Mouse (Mus musculus): ENCODE results near the gene Icos. TPM values are rescaled to one million over a fixed set of nuclear protein-coding genes. Genes with fewer than 3 reads are reported as not detected.

The Icos gene
- polyA plus RNA-seq, 1 experiment, result not detected

GRCm38 (mm10) chr1:60956196-60956595 is 21.5 kb upstream of the Icos start:
- H3K9me3 ChIP-seq (replicated peaks; ENCODE audit: control insufficient read depth, insufficient read depth, low read length, poor library complexity, severe bottlenecking), result no peaks in the 10 kb centered on the region

GRCm38 (mm10) chr1:60958287-60958686 is 19.4 kb upstream of the Icos start:
- Histone ChIP-seq H3K9me3 (replicated peaks; ENCODE audit: control insufficient read depth, insufficient read depth, low read length, poor library complexity, severe bottlenecking) (no peaks in the 10 kb centered on the region), H3K4me1 (ENCODE audit: control insufficient read depth, insufficient read depth, low read length) (no peaks in the 10 kb centered on the region)

More at GRCm38 (mm10) chr1:60956196-60956595, 21.5 kb upstream of the Icos start:
- H3K4me1 ChIP-seq (ENCODE audit: control insufficient read depth, insufficient read depth, low read length), result no peaks in the 10 kb centered on the region
- no peaks in the 10 kb centered on the region for H3K36me3 ChIP-seq (ENCODE audit: control insufficient read depth, insufficient read depth, low read length, poor library complexity, severe bottlenecking)
- no peak overlapping the region for H3K27ac ChIP-seq (ENCODE audit: insufficient read depth, low read length)
- no peak overlapping the region for H3K4me3 ChIP-seq (ENCODE audit: low read depth, low read length)
- no peak for TF ChIP-seq POLR2A (IDR thresholded peaks at IDR 0.05; ENCODE audit: insufficient read depth, low read length)
- TF ChIP-seq CTCF (IDR thresholded peaks at IDR 0.05; ENCODE audit: low read depth, low read length), result no peak
- no peak for TF ChIP-seq EP300 (IDR thresholded peaks at IDR 0.05; ENCODE audit: insufficient read depth, low read depth, low read length)
- no peaks in the 10 kb centered on the region for H3K27me3 ChIP-seq (ENCODE audit: control insufficient read depth, insufficient read depth, low read length, poor library complexity, severe bottlenecking)
- no peak overlapping the region for H3K9ac ChIP-seq (ENCODE audit: low read depth, poor library complexity, severe bottlenecking)

GRCm38 (mm10) chr1:60959246-60959645 is 18.5 kb upstream of the Icos start:
- TF ChIP-seq EP300 (IDR thresholded peaks at IDR 0.05; ENCODE audit: insufficient read depth, low read depth, low read length), result no peak
- TF ChIP-seq CTCF (IDR thresholded peaks at IDR 0.05; ENCODE audit: low read depth, low read length), result no peak
- no peak overlapping the region for H3K9ac ChIP-seq (ENCODE audit: low read depth, poor library complexity, severe bottlenecking)
- H3K4me1 ChIP-seq (ENCODE audit: control insufficient read depth, insufficient read depth, low read length), result no peaks in the 10 kb centered on the region
- H3K9me3 ChIP-seq (replicated peaks; ENCODE audit: control insufficient read depth, insufficient read depth, low read length, poor library complexity, severe bottlenecking), result no peaks in the 10 kb centered on the region
- no peaks in the 10 kb centered on the region for H3K27me3 ChIP-seq (ENCODE audit: control insufficient read depth, insufficient read depth, low read length, poor library complexity, severe bottlenecking)
- no peak overlapping the region for H3K4me3 ChIP-seq (ENCODE audit: low read depth, low read length)
- no peaks in the 10 kb centered on the region for H3K36me3 ChIP-seq (ENCODE audit: control insufficient read depth, insufficient read depth, low read length, poor library complexity, severe bottlenecking)
- H3K27ac ChIP-seq (ENCODE audit: insufficient read depth, low read length), result no peak overlapping the region

More at GRCm38 (mm10) chr1:60958287-60958686, 19.4 kb upstream of the Icos start:
- no peak for TF ChIP-seq EP300 (IDR thresholded peaks at IDR 0.05; ENCODE audit: insufficient read depth, low read depth, low read length)
- TF ChIP-seq POLR2A (IDR thresholded peaks at IDR 0.05; ENCODE audit: insufficient read depth, low read length), result no peak
- peak; percentile 19 for TF ChIP-seq CTCF (IDR thresholded peaks at IDR 0.05; ENCODE audit: low read depth, low read length)
- H3K27ac ChIP-seq (ENCODE audit: insufficient read depth, low read length), result no peak overlapping the region
- H3K4me3 ChIP-seq (ENCODE audit: low read depth, low read length), result no peak overlapping the region
- H3K9ac ChIP-seq (ENCODE audit: low read depth, poor library complexity, severe bottlenecking), result no peak overlapping the region
- H3K36me3 ChIP-seq (ENCODE audit: control insufficient read depth, insufficient read depth, low read length, poor library complexity, severe bottlenecking), result no peaks in the 10 kb centered on the region
- H3K27me3 ChIP-seq (ENCODE audit: control insufficient read depth, insufficient read depth, low read length, poor library complexity, severe bottlenecking), result no peaks in the 10 kb centered on the region

DNA sequence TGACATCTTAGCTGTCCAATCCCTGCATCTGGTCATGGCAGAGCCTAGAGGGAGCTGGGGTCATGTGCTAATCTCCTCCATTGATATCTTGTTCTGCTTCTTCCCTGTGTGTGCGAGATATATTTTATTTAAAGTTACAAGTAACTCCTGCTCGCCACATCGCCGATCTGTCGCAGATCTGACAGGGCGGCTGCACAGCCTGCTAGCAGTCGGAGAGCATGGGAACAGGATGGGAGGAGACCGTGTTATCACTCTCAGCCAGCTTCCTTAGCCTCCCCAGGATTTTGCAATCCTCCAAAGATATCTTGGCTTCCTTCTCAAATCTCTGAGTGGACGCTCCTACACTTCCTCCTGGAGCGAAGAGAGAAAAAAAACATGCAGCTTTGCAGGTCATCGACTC is 17.3 kb upstream of the Icos start:
- no peaks in the 10 kb centered on the region for H3K4me1 ChIP-seq (ENCODE audit: control insufficient read depth, insufficient read depth, low read length)
- no peaks in the 10 kb centered on the region for H3K9me3 ChIP-seq (replicated peaks; ENCODE audit: control insufficient read depth, insufficient read depth, low read length, poor library complexity, severe bottlenecking)
- H3K9ac ChIP-seq (ENCODE audit: low read depth, poor library complexity, severe bottlenecking), result no peak overlapping the region
- TF ChIP-seq CTCF (IDR thresholded peaks at IDR 0.05; ENCODE audit: low read depth, low read length) (no peak), EP300 (IDR thresholded peaks at IDR 0.05; ENCODE audit: insufficient read depth, low read depth, low read length) (no peak), POLR2A (IDR thresholded peaks at IDR 0.05; ENCODE audit: insufficient read depth, low read length) (no peak)
- no peaks in the 10 kb centered on the region for H3K36me3 ChIP-seq (ENCODE audit: control insufficient read depth, insufficient read depth, low read length, poor library complexity, severe bottlenecking)
- no peaks in the 10 kb centered on the region for H3K27me3 ChIP-seq (ENCODE audit: control insufficient read depth, insufficient read depth, low read length, poor library complexity, severe bottlenecking)
- no peak overlapping the region for H3K4me3 ChIP-seq (ENCODE audit: low read depth, low read length)
- H3K27ac ChIP-seq (ENCODE audit: insufficient read depth, low read length), result no peak overlapping the region

DNA sequence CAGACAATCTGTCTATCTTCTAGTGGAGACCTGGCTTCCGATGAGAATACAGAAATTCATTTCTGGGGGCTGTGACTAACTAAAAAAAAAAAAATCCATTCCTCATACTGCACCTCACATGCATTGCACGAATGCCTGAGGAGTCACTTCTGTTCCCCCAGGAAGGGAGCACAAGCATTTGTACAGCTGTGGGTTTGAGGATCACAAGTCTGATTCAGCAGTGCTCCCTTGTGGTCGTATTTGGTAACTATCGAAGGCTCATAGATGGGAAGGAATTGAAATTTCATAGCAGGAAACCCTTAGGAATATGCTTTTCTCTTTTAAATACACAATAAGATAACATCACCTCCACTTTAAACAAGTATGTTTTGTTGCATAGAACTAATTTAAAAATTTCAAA is 16.6 kb upstream of the Icos start:
- Histone ChIP-seq H3K27me3 (ENCODE audit: control insufficient read depth, insufficient read depth, low read length, poor library complexity, severe bottlenecking) (no peaks in the 10 kb centered on the region), H3K4me1 (ENCODE audit: control insufficient read depth, insufficient read depth, low read length) (no peaks in the 10 kb centered on the region), H3K27ac (ENCODE audit: insufficient read depth, low read length) (no peak overlapping the region), H3K9ac (ENCODE audit: low read depth, poor library complexity, severe bottlenecking) (no peak overlapping the region), H3K36me3 (ENCODE audit: control insufficient read depth, insufficient read depth, low read length, poor library complexity, severe bottlenecking) (no peaks in the 10 kb centered on the region), H3K9me3 (replicated peaks; ENCODE audit: control insufficient read depth, insufficient read depth, low read length, poor library complexity, severe bottlenecking) (no peaks in the 10 kb centered on the region), H3K4me3 (ENCODE audit: low read depth, low read length) (no peak overlapping the region)
- peak; percentile 20 for TF ChIP-seq CTCF (IDR thresholded peaks at IDR 0.05; ENCODE audit: low read depth, low read length)
- no peak for TF ChIP-seq POLR2A (IDR thresholded peaks at IDR 0.05; ENCODE audit: insufficient read depth, low read length)

DNA sequence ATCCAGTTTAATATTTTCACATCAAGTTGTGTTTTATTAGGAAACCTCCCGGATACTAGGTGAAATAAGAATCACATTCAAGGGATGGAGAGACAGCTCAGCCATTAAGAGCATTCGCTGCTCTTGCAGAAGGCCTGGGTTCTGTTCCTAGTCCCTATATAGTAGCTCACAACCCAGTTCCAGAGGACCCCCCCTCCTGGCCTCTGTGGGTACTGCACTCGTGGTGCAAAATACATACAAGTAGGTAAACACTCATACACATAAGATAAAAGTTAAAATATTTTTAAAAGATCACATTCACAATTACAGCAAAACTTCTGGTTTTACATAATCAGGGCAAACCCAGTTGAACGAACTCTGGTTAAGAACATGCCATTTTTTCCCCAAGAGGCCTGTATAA is 15.6 kb upstream of the Icos start:
- no peaks in the 10 kb centered on the region for H3K36me3 ChIP-seq (ENCODE audit: control insufficient read depth, insufficient read depth, low read length, poor library complexity, severe bottlenecking)
- H3K27me3 ChIP-seq (ENCODE audit: control insufficient read depth, insufficient read depth, low read length, poor library complexity, severe bottlenecking), result no peaks in the 10 kb centered on the region
- H3K4me3 ChIP-seq (ENCODE audit: low read depth, low read length), result no peak overlapping the region
- no peaks in the 10 kb centered on the region for H3K4me1 ChIP-seq (ENCODE audit: control insufficient read depth, insufficient read depth, low read length)
- H3K9me3 ChIP-seq (replicated peaks; ENCODE audit: control insufficient read depth, insufficient read depth, low read length, poor library complexity, severe bottlenecking), result no peaks in the 10 kb centered on the region
- H3K27ac ChIP-seq (ENCODE audit: insufficient read depth, low read length), result no peak overlapping the region
- H3K9ac ChIP-seq (ENCODE audit: low read depth, poor library complexity, severe bottlenecking), result no peak overlapping the region
- TF ChIP-seq POLR2A (IDR thresholded peaks at IDR 0.05; ENCODE audit: insufficient read depth, low read length), result no peak
- TF ChIP-seq CTCF (IDR thresholded peaks at IDR 0.05; ENCODE audit: low read depth, low read length), result peak; percentile 8
